Mouse (Mus musculus) lung, postnatal 0 days (tissue): Measurements from ENCODE around the gene Spred1.

Experiments
- CTCF ChIP-seq: IDR thresholded peaks from 2 replicates; pipeline ENCODE4 v1.5.1; 2016; ENCODE audit warnings: antibody characterized with exemption, mild to moderate bottlenecking
- EP300 ChIP-seq: IDR thresholded peaks from 2 replicates; pipeline ENCODE4 v1.6.1; 2016; ENCODE audit warnings: antibody characterized with exemption, mild to moderate bottlenecking, control low read depth

- TF ChIP-seq CTCF (no peak), EP300 (no peak)
Observed at GRCm38 (mm10) chr2:117113262-117113661, 7.9 kb upstream of the Spred1 start.
